Mouse (Mus musculus): ENCODE measurements at regions not wholly inside any gene's neighbourhood (a gene's known extent, or its start where the extent isn't known, plus 50 kb on each side); places are given as distances from the start of the nearest gene placed in this dataset.

DNA sequence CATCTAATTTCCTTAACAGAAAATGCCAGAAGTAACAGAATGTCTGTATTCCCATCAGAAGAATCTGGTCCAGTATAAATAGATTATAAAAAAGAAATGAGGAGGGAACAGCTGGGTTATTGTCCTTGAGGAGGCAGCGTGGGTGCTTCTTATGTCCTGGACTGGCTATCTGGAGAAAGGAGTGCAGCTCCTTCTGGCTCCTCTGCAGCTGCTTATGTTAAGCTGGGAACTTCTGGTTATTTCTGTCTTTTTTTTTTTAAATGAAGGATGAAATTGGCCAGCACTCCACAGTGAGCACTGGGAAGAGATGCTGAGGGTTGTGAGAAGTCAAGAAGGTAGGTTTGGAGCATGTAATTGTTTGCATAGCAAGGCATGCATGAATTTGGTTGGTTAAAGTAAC, 441.5 kb downstream of the Ebf1 start:
- H3K9ac ChIP-seq, result no peak overlapping the region
- H3K36me3 ChIP-seq (replicated peaks), result no peaks in the 10 kb centered on the region
- no peak overlapping the region for H3K4me3 ChIP-seq
- 92% methylated on average over 1 of the region's 1 CpGs for WGBS
- no peak overlapping the region for H3K27ac ChIP-seq
- no peaks in the 10 kb centered on the region for H3K9me3 ChIP-seq
- ATAC-seq (replicated peaks), result no peak
- no peak overlapping the region for H3K4me2 ChIP-seq
- H3K27me3 ChIP-seq (replicated peaks), result no peaks in the 10 kb centered on the region
- peaks cover 6% of the 10 kb centered on the region for H3K4me1 ChIP-seq

DNA sequence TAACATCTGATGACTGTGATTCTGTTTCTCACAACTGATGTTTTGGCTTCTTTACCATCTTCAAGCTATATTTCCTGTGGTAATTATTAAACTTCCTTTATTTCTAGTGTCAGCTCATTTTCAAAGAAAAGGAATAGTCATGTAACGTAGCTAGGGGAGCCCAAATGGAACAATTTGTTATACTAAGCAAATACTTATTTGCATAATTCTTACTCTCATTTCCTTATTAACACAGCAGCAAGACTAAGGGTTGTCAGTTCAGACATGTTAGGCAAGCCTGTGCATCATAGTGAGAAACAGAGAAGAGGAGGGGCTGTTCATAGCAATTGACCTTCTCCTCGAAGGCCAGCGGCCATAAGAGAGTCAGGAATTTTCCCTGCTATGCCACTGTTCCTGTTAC, 449.5 kb downstream of the Ebf1 start:
- WGBS, result 78% methylated on average over 3 of the region's 3 CpGs
- ATAC-seq (replicated peaks), result no peak
- Histone ChIP-seq H3K4me1 (no peaks in the 10 kb centered on the region), H3K4me3 (no peak overlapping the region), H3K9ac (no peak overlapping the region), H3K4me2 (no peak overlapping the region), H3K27ac (no peak overlapping the region), H3K9me3 (no peaks in the 10 kb centered on the region), H3K36me3 (replicated peaks) (no peaks in the 10 kb centered on the region), H3K27me3 (replicated peaks) (no peaks in the 10 kb centered on the region)

DNA sequence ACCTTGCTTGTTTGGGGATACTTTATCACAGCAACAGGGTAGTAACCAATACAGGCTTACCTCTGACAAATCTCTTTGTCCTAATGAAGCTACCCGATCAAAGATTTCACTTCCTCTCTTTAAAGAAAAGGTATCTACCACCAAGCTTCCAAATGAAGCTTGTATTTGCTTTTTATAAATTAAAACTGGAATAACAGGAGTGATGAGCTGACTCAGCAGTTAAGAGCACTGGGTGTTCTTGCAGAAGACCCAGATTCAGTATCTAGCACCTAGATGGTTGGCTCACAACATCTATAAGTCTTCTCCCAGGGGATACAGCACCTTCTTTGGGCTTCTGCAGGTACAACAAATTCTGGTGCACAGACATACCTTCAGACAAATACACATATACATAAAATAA, 453.2 kb downstream of the Ebf1 start:
- 75% methylated on average over 1 of the region's 1 CpGs for WGBS
- H3K9ac ChIP-seq, result no peak overlapping the region
- no peak overlapping the region for H3K4me2 ChIP-seq
- H3K4me3 ChIP-seq, result no peak overlapping the region
- H3K27ac ChIP-seq, result no peak overlapping the region
- no peaks in the 10 kb centered on the region for H3K4me1 ChIP-seq
- no peaks in the 10 kb centered on the region for H3K27me3 ChIP-seq (replicated peaks)
- H3K9me3 ChIP-seq, result no peaks in the 10 kb centered on the region
- no peak for ATAC-seq (replicated peaks)
- H3K36me3 ChIP-seq (replicated peaks), result no peaks in the 10 kb centered on the region

DNA sequence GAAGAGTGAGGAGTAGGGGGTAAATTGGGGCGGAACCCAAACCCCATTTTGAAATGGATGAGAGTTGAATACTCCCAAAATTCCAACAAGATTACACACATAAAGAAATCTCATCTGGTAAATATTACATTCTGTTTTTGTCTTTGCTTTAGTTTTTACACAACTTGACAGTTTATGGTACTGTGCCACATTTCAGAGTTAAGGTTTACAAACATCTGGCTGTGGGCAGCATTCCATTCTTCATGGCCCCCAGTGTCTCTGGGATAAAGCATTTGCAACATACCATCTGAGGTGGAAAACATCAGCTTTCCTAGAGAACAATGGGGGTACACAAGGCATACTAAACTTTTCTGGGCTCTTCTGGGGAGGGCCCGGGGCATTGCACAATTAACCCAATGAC, 454.1 kb downstream of the Ebf1 start:
- H3K9ac ChIP-seq, result no peak overlapping the region
- no peaks in the 10 kb centered on the region for H3K27me3 ChIP-seq (replicated peaks)
- no peak overlapping the region for H3K4me3 ChIP-seq
- no peaks in the 10 kb centered on the region for H3K36me3 ChIP-seq (replicated peaks)
- H3K4me2 ChIP-seq, result no peak overlapping the region
- no peaks in the 10 kb centered on the region for H3K4me1 ChIP-seq
- H3K27ac ChIP-seq, result no peak overlapping the region
- no peak for ATAC-seq (replicated peaks)
- WGBS, result 84% methylated on average over 2 of the region's 2 CpGs
- H3K9me3 ChIP-seq, result no peaks in the 10 kb centered on the region

DNA sequence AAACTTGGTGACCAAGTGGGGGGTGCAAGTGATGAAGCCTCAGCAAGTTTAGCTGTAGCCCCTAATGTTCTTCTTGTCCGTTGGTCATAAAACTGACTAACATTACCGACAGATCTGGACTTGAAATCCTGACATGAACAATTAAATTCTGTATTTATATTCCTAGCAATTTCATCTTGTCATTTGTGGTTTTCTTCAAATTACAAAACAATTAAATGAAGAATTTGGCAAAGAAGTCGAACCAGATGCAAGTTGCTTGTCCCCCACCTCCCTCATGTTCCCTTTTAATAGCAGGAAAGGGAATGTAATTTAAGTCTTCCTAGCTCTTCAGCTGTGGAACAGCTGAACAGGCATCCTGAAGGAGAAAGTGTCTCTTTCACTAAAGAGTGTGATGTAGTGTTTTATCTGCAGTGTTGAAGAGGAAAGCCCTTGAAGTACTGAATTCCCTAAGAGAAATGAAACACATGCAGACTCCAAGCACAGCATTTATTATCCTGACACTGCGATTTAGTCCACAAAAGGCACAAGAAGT, 467.5 kb downstream of the Ebf1 start:
- Histone ChIP-seq H3K9ac (no peak overlapping the region), H3K4me1 (no peaks in the 10 kb centered on the region), H3K9me3 (no peaks in the 10 kb centered on the region), H3K4me3 (no peak overlapping the region), H3K27me3 (replicated peaks) (no peaks in the 10 kb centered on the region), H3K27ac (no peak overlapping the region), H3K4me2 (no peak overlapping the region), H3K36me3 (replicated peaks) (no peaks in the 10 kb centered on the region)
- no peak for ATAC-seq (replicated peaks)
- 86% methylated on average over 4 of the region's 4 CpGs for WGBS

DNA sequence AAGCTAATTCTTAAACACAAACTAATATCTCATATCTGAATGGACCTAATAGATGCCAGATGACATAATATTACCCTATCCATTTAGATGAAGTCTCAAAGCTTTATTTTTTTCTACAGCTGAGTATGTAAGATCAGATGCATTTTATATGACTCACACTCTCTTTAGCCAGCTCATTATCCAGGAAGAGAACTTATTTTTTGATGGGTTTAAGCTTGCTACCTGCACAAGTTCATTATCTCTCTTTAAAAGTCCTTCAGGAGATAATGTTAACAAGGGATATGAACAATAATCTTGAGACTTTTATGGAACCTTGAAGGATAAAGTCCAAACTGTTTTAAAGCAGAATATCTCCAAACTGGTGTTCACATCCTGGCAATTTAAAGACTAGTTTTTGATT, 468.0 kb downstream of the Ebf1 start:
- Histone ChIP-seq H3K4me1 (no peaks in the 10 kb centered on the region), H3K27me3 (replicated peaks) (no peaks in the 10 kb centered on the region), H3K27ac (no peak overlapping the region), H3K36me3 (replicated peaks) (no peaks in the 10 kb centered on the region), H3K4me2 (no peak overlapping the region), H3K4me3 (no peak overlapping the region), H3K9ac (no peak overlapping the region), H3K9me3 (no peaks in the 10 kb centered on the region)
- ATAC-seq (replicated peaks), result no peak

DNA sequence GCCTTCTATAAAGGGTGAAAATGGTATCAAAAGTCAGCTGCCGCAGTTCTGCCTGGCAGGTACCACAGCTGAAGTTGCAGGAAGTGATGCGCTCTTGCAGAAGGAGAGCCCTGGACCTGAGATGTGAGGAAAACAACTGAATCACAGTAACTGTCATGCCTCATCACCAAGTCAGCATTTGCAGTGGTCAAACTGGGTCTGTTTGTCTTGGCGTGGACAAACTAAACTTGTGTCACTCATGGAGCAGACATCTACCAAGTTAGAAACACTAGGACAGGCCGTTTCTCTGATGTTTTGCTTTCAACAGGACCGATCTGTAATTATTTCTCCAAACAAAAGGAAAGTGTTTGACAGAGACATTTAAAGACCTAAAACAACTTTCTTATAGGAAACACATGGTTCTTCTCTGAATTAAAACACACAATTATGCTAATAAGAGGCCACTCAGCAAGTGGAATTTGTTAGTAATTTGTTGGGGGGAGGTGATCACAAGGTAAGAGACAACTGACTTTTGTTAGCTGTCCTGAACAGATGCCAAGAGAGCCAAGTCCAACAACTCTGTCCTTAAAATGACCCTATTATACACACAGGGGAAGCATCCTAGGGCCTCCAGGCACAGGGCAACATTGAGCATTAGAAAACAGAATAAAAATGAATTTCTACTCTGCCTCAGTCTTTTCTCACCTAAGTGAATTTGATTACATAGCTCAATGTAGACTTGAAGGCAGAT, 470.2 kb downstream of the Ebf1 start:
- Histone ChIP-seq H3K27ac (no peak overlapping the region), H3K4me1 (no peaks in the 10 kb centered on the region), H3K4me3 (no peak overlapping the region), H3K27me3 (replicated peaks) (no peaks in the 10 kb centered on the region), H3K9ac (no peak overlapping the region), H3K4me2 (no peak overlapping the region), H3K36me3 (replicated peaks) (no peaks in the 10 kb centered on the region), H3K9me3 (no peaks in the 10 kb centered on the region)
- 80% methylated on average over 5 of the region's 5 CpGs for WGBS
- ATAC-seq (replicated peaks), result no peak

DNA sequence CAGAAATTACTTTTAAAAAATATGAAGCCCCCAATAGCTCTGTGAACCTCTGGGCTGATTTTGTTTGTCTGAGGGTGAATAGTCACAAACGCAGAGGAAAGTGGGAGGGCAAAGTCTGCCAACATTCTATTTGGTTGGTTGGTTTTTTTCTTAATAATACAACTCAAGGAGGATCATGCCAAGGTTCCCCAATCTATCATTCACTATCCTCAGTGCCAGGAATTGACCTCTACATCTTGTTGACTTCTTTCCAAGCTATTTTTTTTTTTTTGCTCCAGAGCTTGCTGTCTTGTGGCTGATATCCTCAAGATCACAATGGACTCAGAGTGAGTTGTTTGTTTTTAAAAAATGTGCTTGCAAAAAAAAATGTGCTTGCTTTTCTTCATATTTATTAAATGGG, 471.2 kb downstream of the Ebf1 start:
- 89% methylated on average over 1 of the region's 1 CpGs for WGBS

DNA sequence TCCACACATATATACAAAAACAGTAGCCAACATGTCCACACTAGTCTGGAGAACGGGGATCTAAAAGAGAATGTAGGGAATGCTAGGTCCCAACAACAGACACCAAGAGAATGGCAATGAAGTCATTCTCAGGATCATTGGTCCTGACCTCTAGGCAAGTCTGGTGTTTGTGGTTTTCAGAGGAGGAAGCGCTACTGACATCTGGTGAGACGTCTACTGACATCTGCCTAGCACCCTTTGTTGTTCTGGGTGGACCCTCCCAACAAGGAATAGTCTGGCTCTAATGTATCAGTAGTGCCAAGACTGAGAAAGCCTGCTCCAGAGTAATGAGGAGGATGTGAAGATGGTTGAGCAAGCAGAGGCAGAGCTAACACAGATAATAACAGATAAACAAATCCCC, 472.4 kb downstream of the Ebf1 start:
- H3K9ac ChIP-seq, result no peak overlapping the region
- ATAC-seq (replicated peaks), result no peak
- no peaks in the 10 kb centered on the region for H3K27me3 ChIP-seq (replicated peaks)
- no peak overlapping the region for H3K4me3 ChIP-seq
- no peaks in the 10 kb centered on the region for H3K9me3 ChIP-seq
- no peak overlapping the region for H3K4me2 ChIP-seq
- no peaks in the 10 kb centered on the region for H3K36me3 ChIP-seq (replicated peaks)
- 80% methylated on average over 3 of the region's 3 CpGs for WGBS
- H3K4me1 ChIP-seq, result no peaks in the 10 kb centered on the region
- H3K27ac ChIP-seq, result no peak overlapping the region

More for the DNA sequence above, 471.2 kb downstream of the Ebf1 start:
- no peaks in the 10 kb centered on the region for H3K9me3 ChIP-seq
- no peaks in the 10 kb centered on the region for H3K36me3 ChIP-seq (replicated peaks)
- no peak for ATAC-seq (replicated peaks)
- H3K4me3 ChIP-seq, result no peak overlapping the region
- H3K27ac ChIP-seq, result no peak overlapping the region
- H3K9ac ChIP-seq, result no peak overlapping the region
- no peaks in the 10 kb centered on the region for H3K4me1 ChIP-seq
- no peaks in the 10 kb centered on the region for H3K27me3 ChIP-seq (replicated peaks)
- H3K4me2 ChIP-seq, result no peak overlapping the region

DNA sequence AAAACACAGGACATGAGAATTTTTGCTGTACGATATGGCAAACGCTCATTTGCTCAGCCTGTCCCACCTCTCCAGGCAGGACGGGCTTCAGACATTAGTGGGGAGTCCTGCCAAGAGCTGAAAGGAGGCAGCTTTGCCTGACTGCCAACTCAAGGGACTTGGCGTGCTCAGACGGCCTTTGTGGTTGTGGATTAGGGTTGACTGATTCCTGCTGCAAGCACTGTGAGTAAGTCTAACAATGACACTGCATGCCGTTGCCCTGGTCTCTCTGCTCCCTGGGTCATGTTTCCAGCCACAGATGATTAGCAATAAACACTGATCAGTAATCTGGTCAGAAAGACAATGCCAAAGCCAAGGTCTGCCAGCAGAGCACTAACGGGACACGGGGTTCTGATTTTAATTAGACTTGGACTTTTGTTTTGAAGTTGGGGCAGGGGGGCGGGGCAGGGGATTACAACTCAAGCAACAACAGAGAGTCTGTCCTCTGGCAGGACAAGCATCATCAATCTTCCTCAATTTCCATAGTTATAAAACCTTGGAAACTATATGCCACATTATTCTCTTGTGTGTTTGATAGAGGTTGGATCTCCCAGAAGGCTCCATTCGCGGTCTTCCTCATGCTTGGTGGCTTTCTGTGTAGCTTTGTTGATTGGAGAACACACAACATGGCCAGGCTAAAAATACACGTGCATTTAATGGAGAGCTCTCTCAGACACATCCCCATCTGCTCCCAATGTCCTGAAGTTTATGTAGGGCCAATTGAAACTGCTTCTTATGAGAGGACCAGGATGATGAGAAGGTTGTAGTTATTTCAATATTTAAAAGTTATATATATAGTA, 486.6 kb downstream of the Ebf1 start:
- Histone ChIP-seq H3K36me3 (replicated peaks) (no peaks in the 10 kb centered on the region), H3K9me3 (no peaks in the 10 kb centered on the region), H3K4me1 (no peaks in the 10 kb centered on the region), H3K27ac (no peak overlapping the region), H3K4me2 (no peak overlapping the region), H3K4me3 (no peak overlapping the region), H3K9ac (no peak overlapping the region), H3K27me3 (replicated peaks) (no peaks in the 10 kb centered on the region)
- WGBS, result 38% methylated on average over 12 of the region's 12 CpGs
- ATAC-seq (replicated peaks), result peak; percentile 77

DNA sequence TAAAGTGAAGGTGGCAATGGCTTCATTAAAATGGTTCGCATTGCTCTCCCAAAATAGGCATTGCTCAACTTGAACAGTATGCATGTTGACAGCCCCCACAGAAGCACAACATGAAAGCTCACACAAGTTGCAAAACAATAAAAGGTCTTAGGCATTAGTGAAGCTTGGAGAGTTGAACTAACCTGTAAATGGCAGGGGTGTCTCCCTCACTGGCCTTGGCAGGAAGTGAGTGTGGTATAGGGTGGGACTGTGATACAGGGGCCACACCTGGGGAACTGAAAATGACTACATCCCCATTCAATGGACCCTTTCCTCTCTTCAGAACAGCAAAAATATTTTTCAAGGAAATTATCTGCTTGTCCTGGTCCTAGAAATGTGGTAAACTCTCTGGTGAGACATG, 499.6 kb downstream of the Ebf1 start:
- Histone ChIP-seq H3K36me3 (replicated peaks) (no peaks in the 10 kb centered on the region), H3K9ac (no peak overlapping the region), H3K4me2 (no peak overlapping the region), H3K4me3 (no peak overlapping the region), H3K9me3 (no peaks in the 10 kb centered on the region), H3K4me1 (no peaks in the 10 kb centered on the region), H3K27me3 (replicated peaks) (no peaks in the 10 kb centered on the region), H3K27ac (no peak overlapping the region)
- no peak for ATAC-seq (replicated peaks)
- WGBS, result 85% methylated on average over 1 of the region's 1 CpGs

DNA sequence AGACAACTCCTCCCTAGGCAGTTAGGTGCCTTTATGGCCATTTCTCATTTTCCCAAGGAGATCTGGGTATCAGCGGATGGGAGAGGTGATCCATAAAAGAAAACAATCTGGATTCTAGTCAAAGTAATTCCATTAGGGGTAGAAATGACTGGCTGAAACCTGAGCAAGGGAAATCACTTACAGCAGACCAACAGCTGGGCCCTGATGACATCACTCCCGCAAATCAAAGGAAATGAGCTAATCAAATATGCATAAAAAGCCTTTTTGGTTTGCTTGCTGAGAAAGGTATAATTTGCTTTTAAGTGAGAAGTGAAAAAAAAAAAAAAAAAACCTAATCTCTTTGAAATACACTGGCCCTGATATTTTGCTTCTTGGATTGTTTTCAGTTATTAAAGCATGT, 506.2 kb downstream of the Ebf1 start:
- 64% methylated on average over 2 of the region's 2 CpGs for WGBS
- Histone ChIP-seq H3K9me3 (no peaks in the 10 kb centered on the region), H3K4me2 (no peak overlapping the region), H3K36me3 (replicated peaks) (no peaks in the 10 kb centered on the region), H3K4me1 (no peaks in the 10 kb centered on the region), H3K9ac (no peak overlapping the region), H3K27me3 (replicated peaks) (no peaks in the 10 kb centered on the region), H3K27ac (no peak overlapping the region; the same call in 1 of the 2 replicates), H3K4me3 (no peak overlapping the region)
- ATAC-seq (replicated peaks), result no peak

DNA sequence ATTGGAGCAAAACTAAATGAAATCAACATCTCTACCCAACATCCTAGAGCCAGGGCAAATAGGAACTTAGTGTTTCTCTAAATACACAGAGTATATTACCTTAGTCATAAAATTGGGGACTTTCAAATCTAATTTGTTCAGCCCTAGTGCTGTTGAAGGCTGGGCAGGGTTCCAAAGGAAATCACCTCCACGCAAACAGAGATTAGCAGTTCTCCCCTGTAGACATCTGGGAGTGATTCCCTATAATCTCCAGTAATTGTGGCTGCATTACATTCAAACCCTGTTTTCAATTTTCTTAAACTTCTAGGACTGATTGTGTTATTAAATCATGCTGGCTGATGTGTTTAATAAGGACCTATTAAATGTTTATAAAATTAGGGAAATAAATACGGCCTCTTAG, 519.7 kb downstream of the Ebf1 start:
- Histone ChIP-seq H3K4me3 (no peak overlapping the region), H3K4me1 (no peaks in the 10 kb centered on the region), H3K9me3 (no peaks in the 10 kb centered on the region), H3K36me3 (replicated peaks) (no peaks in the 10 kb centered on the region), H3K27me3 (replicated peaks) (no peaks in the 10 kb centered on the region), H3K9ac (no peak overlapping the region), H3K4me2 (no peak overlapping the region), H3K27ac (no peak overlapping the region)
- WGBS, result 80% methylated on average over 2 of the region's 2 CpGs
- no peak for ATAC-seq (replicated peaks)

All from midbrain, embryonic 15.5 days (tissue).